Mouse (Mus musculus): Measurements from ENCODE around the gene Zfp408.

DNA sequence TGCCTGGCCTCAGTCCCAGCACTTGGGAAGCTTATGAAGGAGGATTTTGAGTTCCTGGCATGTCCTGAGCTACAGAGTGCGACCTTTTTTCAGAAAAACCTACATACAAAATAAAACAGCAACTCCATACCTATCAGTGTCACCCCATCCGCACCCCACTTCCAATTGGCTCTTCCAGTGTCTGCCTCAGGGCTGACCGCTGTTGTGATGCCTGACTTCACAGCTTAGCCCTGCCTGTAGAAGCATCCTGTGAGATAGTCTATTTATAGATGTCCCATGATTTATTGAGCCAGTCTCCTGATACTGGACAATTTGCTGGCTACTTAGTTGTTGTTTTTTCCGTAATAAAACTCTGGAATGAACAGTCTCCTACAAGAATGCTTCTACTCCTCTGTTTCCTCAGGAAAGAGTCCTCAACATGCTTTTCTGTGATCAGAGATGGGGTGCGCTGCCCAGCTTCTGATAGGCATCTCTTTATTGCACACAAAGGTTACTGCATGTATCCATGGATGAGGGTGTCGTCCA lies 16.9 kb upstream of the Zfp408 start:
- TF ChIP-seq POLR2A (IDR thresholded peaks at IDR 0.05; ENCODE audit: low read depth, low read length) (no peak), CTCF (conservative IDR thresholded peaks at IDR 0.05; ENCODE audit: insufficient read depth, insufficient read length, low read depth, low read length) (no peak)
